Mouse (Mus musculus): ENCODE results near the gene Pgrmc2. TPM values are rescaled to one million over a fixed set of nuclear protein-coding genes. Genes with fewer than 3 reads are reported as not detected.
A peak's percentile ranks its signal among the peaks of the same experiment; 100 is the strongest.

Gene Pgrmc2
- total RNA-seq, 2 experiments from 2014 or later = 18.1 to 20.4 TPM

GRCm38 (mm10) chr3:41092311-41092710 is 9.5 kb upstream of the Pgrmc2 start:
- intact Hi-C loops (cut with DNase I) = no loop called here
- H3K4me3 ChIP-seq = no peak overlapping the region
- no peak for TF ChIP-seq CTCF (IDR thresholded peaks at IDR 0.05)
- H3K27ac ChIP-seq = no peak overlapping the region
- DNase-seq = no peak

- intact Hi-C loops (cut with DNase I) = no loop called here
- DNase-seq = no peak
- Histone ChIP-seq H3K4me3 (no peak overlapping the region), H3K27ac (no peak overlapping the region)
- TF ChIP-seq CTCF (IDR thresholded peaks at IDR 0.05) = no peak
Observed at GRCm38 (mm10) chr3:41090839-41091238, 8.0 kb upstream of the Pgrmc2 start.

- intact Hi-C loops (cut with DNase I) = no loop called here
- Histone ChIP-seq H3K27ac (no peak overlapping the region), H3K4me3 (no peak overlapping the region)
- no peak for TF ChIP-seq CTCF (IDR thresholded peaks at IDR 0.05)
- DNase-seq = no peak
Observed at GRCm38 (mm10) chr3:41087071-41087470, 4.2 kb upstream of the Pgrmc2 start.

- no peak for TF ChIP-seq CTCF (IDR thresholded peaks at IDR 0.05)
- Histone ChIP-seq H3K27ac (no peak overlapping the region), H3K4me3 (no peak overlapping the region)
- DNase-seq = no peak
- intact Hi-C loops (cut with DNase I) = loop anchor here (5.0 kb wide), 1 partner anchor 508 kb away; no protein-coding TSS in a partner anchor
Observed at GRCm38 (mm10) chr3:41084421-41084820, 1.6 kb upstream of the Pgrmc2 start.

- intact Hi-C loops (cut with DNase I) = loop anchor here (1.0 to 5.0 kb wide), 2 partner anchors 481 to 509 kb away; no protein-coding TSS in a partner anchor
Observed at GRCm38 (mm10) chr3:41083790-41084112, 905 bp upstream of the Pgrmc2 start.

GRCm38 (mm10) chr3:41082520-41082884 is 344 bp downstream of the Pgrmc2 start:
- peak overlapping the region; percentile 80 for H3K4me3 ChIP-seq
- intact Hi-C loops (cut with DNase I) = loop anchor here (5.0 kb wide), 1 partner anchor 510 kb away; no protein-coding TSS in a partner anchor
- H3K27ac ChIP-seq = peak overlapping the region; percentile 91
- no peak for TF ChIP-seq CTCF (IDR thresholded peaks at IDR 0.05)
- no peak for DNase-seq

More at GRCm38 (mm10) chr3:41083790-41084112, 905 bp upstream of the Pgrmc2 start:
- no peak for TF ChIP-seq CTCF (IDR thresholded peaks at IDR 0.05)
- H3K4me3 ChIP-seq = peak overlapping the region; percentile 80
- no peak for DNase-seq
- peak overlapping the region; percentile 91 for H3K27ac ChIP-seq

- Histone ChIP-seq H3K4me3 (peak overlapping the region; percentile 80), H3K27ac (peak overlapping the region; percentile 91)
- DNase-seq = no peak
- intact Hi-C loops (cut with DNase I) = loop anchor here (5.0 kb wide), 1 partner anchor 511 kb away; no protein-coding TSS in a partner anchor
- TF ChIP-seq CTCF (IDR thresholded peaks at IDR 0.05) = no peak
Observed at GRCm38 (mm10) chr3:41081474-41082301, 1.2 kb downstream of the Pgrmc2 start.

- no peak for TF ChIP-seq CTCF (IDR thresholded peaks at IDR 0.05)
- intact Hi-C loops (cut with DNase I) = loop anchor here (5.0 kb wide), 1 partner anchor 512 kb away; no protein-coding TSS in a partner anchor
Observed at GRCm38 (mm10) chr3:41080724-41081123, 2.1 kb downstream of the Pgrmc2 start.

GRCm38 (mm10) chr3:41078673-41079072 is 4.2 kb downstream of the Pgrmc2 start:
- TF ChIP-seq CTCF (IDR thresholded peaks at IDR 0.05) = no peak
- no peak overlapping the region for H3K4me3 ChIP-seq
- H3K27ac ChIP-seq = no peak overlapping the region
- DNase-seq = no peak
- intact Hi-C loops (cut with DNase I) = no loop called here

More at GRCm38 (mm10) chr3:41080724-41081123, 2.1 kb downstream of the Pgrmc2 start:
- H3K27ac ChIP-seq = no peak overlapping the region; the same call in 1 of the 2 replicates
- H3K4me3 ChIP-seq = peak overlapping the region; percentile 11; the same call in 1 of the 2 replicates
- no peak for DNase-seq

GRCm38 (mm10) chr3:41075376-41075775 is 7.5 kb downstream of the Pgrmc2 start:
- Histone ChIP-seq H3K27ac (no peak overlapping the region), H3K4me3 (no peak overlapping the region)
- TF ChIP-seq CTCF (IDR thresholded peaks at IDR 0.05) = no peak
- intact Hi-C loops (cut with DNase I) = no loop called here
- DNase-seq = no peak

- peak; percentile 54 for TF ChIP-seq CTCF (IDR thresholded peaks at IDR 0.05)
- Histone ChIP-seq H3K27ac (no peak overlapping the region), H3K4me3 (no peak overlapping the region)
- intact Hi-C loops (cut with DNase I) = no loop called here
- peak; percentile 26 for DNase-seq
Observed at GRCm38 (mm10) chr3:41070519-41070918, 12.3 kb downstream of the Pgrmc2 start.

GRCm38 (mm10) chr3:41065320-41065719 is 17.5 kb downstream of the Pgrmc2 start:
- peak overlapping the region; percentile 20; the same call in 1 of the 2 replicates for H3K27ac ChIP-seq
- no peak overlapping the region for H3K4me3 ChIP-seq
- no peak for DNase-seq
- TF ChIP-seq CTCF (IDR thresholded peaks at IDR 0.05) = no peak
- intact Hi-C loops (cut with DNase I) = no loop called here

- no peak for TF ChIP-seq CTCF (IDR thresholded peaks at IDR 0.05)
- Histone ChIP-seq H3K27ac (no peak overlapping the region), H3K4me3 (no peak overlapping the region)
- no peak for DNase-seq
- intact Hi-C loops (cut with DNase I) = no loop called here
Observed at GRCm38 (mm10) chr3:41062758-41063157, 20.1 kb downstream of the Pgrmc2 start.

Data from gastrocnemius, adult 2 months (tissue).